Mouse (Mus musculus) adrenal gland, postnatal 10 days (tissue): ENCODE results near the gene Cgn. TPM values are rescaled to one million over a fixed set of nuclear protein-coding genes. Genes with fewer than 3 reads are reported as not detected.

Experiments
- DNase-seq: peaks from one replicate; pipeline ENCODE4 v3.0.0; 2021; ENCODE audit warnings: mixed read lengths
- long read RNA-seq, 2 experiments: library from polyadenylated mRNA; stranded (forward); transcript quantifications; one replicate each; pipeline ENCODE4 v2.0.0; 2021
- total RNA-seq, 2 experiments: library from RNA; stranded (reverse); gene quantifications; 2 replicates each; pipeline ENCODE4 v1.2.3; 2021

Gene Cgn
- 1 to 10 TPM; 3.1 to 4.6 TPM for total RNA-seq
- long read RNA-seq, experiment 1, full-length matches to known transcripts: 1 of 3 reads
- long read RNA-seq, experiment 1, partial matches to known transcripts: 0 of 3 reads
- long read RNA-seq, experiment 1, other reads (novel, unspliced or antisense): 2 of 3 reads
- long read RNA-seq, experiment 2, full-length matches to known transcripts: 2 of 5 reads
- long read RNA-seq, experiment 2, partial matches to known transcripts: 1 of 5 reads
- long read RNA-seq, experiment 2, other reads (novel, unspliced or antisense): 2 of 5 reads

DNA sequence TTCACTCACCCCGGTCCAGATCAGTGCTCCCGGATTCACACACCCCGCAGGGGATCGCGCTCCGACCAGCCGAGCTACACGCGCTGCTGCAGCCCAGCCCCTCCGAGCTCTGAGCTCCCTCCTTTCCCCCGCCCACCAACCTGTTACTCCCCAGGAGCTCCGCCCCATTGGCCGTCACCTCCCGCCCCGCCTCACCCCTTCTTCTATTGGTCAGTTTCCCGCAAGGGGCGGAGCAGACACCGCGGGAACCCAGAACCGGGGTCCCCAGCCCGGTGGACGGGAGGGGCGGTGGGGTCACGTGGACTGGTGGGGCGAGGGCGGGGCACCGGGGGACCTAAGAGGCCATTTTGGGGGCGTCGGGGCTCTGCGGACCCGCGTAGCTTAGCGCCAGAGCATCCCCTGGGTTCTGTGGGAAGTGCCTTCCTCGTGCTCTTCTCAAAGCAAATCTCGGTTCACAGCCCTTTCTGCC, at the start of gene Cgn:
TSS of gene Cgn (minus strand) at position 126 of the 469 bp plus-strand sequence.
- DNase-seq: peak; percentile 95

DNA sequence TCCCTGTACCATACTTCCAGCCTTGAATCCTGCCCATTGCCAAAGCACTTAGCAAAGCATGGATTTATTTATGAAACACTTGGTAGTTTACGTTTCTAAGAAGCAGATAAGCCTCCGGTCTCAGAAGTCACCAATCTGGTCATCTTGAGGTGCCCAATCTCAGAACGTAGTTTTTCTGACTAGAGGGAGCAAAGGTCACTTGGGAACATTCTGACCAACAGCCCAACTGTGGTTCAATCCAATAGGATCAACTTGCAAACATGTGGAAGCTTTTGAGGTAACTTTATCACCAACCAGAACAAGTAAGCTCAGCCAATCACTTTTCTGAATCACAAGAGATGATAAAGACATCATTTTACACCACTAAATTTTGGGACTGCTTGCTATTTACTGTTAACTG, 49.1 kb upstream of the Cgn start:
- no peak for DNase-seq

DNA sequence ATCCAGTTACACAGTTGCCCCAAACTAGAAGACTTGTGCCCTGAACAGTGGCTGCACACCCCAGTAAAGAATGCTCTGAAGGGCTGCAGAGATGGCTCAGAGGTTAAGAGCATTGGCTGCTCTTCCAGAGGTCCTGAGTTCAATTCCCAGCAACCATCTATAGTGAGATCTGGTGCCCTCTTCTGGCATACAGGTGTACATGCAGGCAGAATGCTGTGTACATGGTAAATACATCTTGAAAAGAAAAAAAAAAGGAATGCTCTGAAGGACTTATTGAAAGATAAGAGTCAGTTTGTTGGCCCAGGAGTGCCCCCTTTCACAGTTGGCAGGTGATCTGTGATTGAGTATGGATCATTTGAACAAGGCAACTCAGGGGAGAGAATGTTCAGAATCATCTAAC, 47.1 kb upstream of the Cgn start:
- DNase-seq: no peak

DNA sequence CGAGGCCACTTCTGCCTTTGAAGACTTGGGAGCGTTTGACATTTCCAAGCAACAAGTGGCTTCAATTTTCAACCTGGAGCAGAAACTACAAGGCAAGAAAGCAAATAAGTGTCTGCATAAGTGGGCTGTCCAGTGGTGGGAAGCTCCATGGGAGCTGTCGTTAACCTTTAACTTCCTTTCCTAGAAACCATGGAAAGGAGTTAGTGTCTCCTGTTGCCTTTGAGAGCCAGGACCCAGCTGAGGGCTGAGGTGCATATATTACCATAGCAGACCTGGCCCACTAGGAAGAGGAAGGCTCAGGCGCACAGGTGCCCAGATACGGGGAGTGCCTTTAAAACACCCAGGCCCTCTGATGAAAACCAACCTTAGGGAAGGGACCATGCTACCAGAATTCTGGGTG, 46.4 kb upstream of the Cgn start:
- DNase-seq: no peak

DNA sequence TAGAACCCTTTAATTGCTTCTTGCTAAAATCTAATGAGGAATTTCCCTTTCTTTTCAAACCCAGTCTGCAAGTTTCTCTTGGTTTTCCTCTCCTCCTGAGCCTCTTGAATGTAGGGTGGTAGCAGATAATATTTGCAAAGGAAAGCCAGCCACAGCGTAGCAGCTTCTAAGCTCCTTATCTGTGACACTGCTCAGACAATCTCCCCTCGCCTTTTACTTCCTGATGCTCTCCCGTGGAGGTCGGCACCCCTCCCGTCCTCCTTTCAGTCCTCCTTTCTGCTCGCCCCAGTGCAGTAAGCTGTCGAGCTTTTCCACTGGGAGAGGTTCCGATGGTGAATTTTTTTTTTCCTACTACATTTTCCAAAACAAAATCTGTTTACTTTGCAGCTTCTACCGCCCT, 45.8 kb upstream of the Cgn start:
- no peak for DNase-seq

DNA sequence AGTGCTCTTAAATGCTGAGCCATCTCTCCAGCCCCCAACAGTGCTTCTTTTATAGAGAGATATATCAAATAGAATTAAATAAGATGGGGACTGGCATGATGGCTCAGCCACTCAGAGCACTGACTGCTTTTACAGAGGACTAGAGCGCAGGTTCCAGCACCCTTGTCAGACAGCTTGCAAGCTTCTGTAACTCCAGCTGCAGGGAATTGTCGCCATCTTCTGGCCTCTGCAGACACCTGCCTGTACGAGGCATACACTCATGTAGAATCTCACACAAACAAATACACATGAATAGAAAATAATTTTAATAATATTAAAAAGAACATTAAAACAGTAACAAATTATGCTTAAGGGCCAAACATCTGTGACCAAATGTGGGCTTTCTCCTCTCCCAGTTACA, 37.8 kb upstream of the Cgn start:
- no peak for DNase-seq

DNA sequence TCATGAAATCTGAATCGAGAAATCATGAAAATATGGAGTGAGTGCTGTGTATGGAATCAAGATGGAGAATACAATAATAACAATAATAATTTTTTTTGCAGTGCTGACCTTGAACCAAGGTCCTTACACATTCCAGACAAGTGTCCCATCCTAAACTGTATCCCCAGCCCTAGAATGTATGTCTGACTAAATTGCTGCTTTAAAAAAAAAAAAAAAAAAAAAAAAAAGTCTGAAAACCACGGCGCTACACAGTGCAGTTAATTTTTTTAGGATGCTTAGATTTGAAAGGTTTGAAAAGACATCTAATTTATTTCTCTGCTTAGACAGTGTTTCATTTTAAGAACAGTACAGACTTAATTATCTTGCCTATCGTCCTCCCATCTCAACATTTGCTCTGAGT, 35.8 kb upstream of the Cgn start:
- no peak for DNase-seq

DNA sequence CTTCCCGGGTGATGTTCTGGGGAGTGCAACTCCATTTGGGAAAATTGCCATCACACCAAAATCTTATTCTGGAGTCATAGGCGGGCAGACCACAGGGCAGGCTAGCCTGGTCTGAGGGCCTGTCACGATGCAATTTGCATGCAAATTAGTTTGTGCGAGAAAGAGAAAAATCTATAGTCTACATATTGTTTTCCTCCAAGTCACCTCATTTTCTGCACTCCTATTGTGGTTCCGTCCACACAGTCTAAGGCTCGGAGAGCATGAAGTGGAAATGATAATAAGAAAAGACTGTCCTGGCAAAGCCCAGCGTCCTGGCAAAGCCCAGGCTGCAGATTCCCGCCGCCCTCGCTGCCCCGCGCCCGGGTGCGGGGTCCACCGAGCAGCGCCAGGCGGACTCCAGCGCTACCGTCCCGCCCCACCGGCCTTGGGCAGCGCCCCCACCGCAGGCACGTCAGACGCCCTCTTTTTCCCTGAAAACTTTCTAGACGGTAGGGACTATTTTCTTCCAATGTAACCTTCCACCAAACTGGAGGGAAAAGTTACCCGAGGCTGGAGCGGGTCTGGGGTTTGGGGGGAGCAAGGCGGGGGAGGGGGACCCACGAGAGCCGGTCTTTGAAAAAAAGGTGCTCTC, 34.8 kb upstream of the Cgn start:
- DNase-seq: peak; percentile 68

DNA sequence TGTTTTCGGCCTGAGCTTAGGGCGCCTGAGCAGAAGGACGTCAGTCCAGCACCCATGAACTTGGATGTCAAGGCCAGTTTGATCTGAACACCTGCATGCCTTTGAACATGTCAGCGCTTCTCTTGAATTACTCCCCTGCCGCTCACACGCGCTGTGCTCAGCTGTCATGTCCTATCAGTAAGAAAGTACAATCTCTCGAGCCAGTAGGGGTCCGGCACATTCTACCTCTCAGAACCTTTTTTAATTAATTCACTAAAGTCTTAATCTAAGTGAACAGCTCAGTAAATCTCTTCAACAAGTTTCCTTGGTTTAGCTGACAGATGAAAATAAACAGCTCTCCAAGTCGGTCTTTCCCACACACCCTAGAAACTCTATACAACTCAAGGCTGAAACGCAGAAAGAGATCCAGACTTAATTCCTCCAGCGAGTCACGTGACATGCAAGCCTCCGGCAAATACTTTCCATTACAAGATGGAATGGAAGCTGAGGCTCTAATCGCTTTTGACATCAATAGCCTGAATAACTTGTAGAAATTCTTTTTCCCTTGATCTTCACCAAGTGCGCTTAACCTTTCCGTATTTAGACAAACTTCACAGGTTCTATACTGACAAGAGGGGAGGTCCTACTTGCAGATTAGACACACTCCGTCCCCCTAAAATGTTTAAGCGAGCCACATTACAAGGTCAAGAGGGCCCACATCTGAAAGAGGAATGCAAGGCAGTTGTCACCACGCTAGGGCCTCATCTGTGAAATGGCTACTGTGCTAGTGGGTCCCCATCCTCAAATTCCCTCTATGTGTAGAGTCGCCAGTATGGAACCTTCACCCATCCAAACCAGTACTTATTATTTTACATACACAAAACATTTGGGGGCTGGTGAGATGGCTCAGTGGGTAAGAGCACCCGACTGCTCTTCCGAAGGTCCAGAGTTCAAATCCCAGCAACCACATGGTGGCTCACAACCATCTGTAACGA, 33.4 kb upstream of the Cgn start:
- no peak for DNase-seq

DNA sequence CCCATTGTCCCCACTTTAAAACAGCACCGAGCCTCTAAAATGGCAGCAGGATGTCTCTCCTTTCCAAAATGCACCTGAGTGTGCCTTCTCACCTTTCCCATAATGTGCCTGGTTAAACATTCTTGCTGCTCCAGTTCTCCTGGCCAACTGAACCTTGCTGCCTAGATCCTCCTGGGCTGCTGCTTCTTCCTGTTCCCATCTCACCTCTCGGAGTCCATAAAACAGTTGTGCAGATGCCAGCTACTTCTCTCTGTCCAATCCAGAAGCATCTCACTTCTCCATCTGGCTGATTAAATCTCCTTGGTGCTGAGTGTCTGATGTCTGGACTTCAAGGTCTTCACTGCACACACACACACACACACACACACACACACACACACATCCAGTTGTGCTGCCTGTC, 31.4 kb upstream of the Cgn start:
- DNase-seq: no peak

DNA sequence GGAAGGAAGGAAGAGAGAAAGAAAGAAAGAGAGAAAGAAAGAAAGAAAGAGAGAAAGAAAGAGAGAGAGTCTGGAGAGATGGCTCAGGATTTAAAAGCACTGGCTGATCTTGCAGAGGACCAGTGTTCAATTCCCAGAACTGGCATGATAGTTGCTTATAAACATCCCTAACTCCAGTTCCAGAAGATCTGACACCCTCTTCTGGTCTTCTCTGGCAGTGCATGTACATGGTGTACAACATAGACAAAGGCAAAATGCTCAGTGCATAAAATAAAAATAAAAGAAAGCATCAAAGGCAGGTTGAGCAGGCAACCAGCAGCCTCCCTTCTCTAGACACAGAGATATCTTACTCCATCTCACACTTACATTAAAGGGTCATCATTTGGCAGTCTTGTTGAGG, 29.3 kb upstream of the Cgn start:
- DNase-seq: no peak

DNA sequence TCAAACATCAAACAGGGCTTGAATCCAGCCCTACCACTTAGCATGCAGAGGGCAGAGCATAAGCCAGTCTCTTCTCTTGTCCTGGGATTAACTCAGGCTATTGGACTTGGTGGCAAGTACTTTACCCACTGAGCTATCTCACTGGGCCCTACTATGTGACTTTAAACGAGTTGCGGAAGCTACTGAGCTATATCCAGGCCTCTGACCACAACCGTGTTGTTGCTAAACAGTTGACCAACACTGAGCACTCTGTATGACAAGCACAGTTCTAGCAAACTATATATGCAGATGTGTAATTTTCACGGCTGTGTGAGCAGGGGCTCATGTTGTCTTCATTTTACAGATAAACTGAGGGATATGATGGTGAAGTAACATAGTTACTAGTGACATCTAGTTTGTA, 28.4 kb upstream of the Cgn start:
- DNase-seq: no peak

DNA sequence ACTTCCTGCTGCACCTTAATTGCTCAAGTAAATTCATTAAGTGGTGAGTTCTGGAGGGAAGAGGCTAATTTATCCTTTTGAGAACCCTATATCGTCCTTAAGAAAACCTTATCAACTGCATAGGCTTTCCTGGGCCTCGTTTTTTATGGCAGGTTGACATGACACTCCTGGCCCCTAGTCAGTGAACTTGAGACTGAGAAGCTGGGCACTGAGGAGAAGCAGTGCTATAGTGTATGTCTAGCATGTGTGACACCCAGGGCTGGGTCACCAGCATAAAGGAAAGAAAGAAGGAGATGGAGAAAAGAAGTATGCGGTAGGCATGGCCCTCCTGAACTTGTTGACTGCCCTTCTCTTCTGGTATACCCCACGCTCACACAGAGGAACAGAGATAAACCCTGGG, 27.8 kb upstream of the Cgn start:
- no peak for DNase-seq

DNA sequence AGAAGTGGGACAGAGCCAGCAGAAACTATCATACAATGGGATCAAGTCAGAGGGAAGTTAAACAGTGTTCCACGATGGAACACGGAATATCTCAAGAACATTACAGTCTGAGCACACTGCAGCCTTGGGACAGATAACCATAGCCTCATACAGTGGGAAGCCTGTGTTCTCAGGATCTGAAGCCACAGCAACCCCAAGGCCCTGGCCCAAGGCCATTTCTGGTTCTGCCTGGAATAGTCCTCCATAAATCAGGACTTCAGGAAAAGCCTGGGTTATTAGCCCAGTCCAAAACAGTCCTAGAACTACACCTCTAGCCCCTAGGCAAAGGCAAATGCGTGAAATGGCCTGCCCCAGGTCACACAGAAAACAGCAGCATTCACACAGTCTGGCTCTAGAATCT, 27.4 kb upstream of the Cgn start:
- peak; percentile 73 for DNase-seq

DNA sequence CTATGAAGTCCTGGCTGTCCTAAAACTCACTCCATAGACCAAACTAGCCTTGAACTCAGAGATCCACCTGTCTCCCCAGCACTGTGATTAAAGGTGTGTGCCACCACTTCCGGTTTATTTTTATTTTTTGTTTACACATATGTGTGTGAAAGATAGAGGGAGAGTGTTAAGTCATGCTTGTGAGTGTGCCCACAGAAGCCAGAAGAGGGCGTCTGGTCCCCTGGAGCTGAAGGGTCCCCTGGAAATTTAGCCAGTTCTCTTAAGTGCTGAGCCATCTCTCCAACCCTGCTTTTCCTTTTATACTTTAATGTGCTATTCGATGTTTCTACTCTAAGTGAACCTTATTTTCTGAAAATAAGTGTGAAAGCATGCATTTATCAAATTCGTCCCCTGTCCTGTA, 25.3 kb upstream of the Cgn start:
- no peak for DNase-seq

DNA sequence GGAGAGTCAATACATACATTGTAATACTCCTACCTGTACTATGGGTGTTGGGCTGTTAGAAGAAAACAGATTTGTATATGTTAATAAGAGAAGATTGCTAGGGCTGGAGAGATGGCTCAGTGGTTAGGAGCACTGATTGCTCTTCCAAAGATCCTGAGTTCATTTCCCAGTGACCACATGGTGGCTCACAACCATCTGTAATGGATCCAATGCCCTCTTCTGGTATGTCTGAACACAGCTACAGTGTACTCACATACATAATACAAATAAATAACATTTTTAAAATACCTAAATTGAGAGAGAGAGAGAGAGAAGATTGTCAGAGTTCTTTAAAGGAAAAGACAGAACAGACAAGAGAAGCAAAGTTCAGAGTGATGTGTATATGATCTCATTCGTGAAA, 22.0 kb upstream of the Cgn start:
- no peak for DNase-seq

DNA sequence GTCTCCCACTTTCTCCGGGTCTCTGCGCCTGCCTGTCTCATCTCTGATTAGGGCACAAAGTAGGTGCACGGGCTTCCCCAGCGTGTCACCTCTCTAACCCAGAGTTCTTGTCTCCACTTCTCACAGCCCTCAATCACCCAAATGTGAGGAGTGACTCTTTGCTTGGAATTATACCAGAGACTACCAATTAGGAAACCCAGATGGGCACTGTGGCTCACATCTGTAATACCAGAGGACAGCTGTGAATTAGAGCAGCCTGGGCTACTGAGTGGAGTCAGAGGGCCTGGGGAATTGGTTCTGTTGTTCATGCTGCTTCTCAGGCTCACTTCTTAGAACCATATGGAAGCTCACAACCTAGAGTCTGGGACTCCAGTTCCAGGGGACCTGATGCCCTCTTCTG, 18.7 kb upstream of the Cgn start:
- no peak for DNase-seq

DNA sequence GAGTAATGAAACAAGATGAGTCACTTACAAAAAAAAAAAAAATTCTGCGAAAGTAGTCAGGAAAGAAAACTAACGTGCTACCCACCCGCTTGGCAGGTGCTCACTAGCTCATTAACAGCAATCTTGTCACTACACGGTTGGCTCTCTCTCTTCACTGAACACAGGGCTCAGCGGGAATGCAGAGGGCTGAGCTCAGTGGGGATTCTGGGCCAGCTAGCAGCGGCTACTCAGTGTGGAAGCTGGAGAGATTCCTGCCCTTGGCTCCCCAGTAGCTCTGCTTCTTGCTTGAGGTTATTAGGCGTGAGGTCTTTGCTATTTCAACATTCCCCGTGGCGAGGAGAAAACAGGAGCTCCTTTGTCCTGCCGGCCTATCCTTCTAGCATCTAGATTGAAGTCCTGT, 17.9 kb upstream of the Cgn start:
- peak; percentile 36 for DNase-seq

DNA sequence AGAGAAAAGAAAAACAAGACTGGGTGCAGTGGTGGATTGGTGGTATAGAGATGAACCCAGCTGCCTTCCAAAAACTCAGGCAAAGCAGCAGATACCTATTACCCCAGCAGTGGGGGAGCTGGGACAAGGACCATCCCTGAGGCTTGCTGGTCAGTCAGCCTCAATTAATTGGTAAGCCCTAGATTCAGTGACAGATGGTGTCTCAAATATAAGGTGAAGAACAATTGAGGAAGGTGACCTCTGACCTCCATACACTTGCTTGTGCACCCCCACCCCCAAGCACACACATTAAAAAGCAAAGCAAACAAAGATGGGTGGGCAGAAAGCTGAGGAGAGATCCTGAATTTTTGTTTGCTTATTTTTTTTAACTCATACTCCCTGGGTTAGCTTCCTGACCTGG, 9.9 kb upstream of the Cgn start:
- no peak for DNase-seq

DNA sequence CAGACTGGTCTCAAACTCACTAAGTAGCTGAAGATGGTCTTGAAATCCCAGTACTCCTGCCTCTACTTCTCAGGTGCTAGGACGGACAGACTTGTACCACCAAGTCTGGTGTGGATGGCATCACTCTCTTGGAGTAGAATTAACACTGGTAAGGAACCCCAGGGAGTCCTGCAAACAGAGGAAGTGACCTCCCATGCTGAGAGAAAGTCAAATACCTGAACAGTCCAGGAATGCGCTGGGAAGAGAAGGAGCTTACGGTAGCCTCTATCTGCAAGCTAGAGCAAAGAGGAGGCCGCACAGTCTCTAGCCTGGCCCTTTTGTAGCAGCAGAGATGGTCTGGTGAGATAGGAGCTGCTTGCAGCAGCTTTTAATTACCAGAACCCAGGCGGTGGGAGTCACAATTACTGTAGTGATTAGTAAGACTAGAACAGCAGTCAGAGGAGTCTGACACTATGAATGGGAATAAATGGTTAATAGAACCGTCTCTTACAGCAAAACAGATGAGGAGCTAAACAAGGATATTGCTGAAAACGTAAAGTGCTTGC, 9.4 kb upstream of the Cgn start:
- no peak for DNase-seq

DNA sequence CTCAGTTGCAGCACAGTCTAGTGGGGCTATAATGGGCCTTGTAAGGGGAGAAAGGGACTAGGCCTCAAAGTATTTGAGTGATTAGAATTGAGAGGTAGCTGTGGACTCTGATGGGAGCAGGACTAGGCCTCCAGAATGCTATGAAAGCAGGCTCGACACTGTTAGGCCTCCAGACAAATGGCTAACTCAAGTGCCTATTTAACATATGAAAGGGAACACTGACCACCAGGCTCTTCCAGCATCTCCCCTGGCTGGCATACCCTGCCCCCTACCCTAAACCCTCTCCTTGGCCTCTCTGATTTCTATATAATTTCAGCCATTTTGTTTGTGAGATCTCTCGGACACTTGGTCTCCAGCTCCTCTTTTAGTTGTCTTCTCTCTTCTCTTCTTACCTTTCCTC, 8.1 kb upstream of the Cgn start:
- DNase-seq: no peak

DNA sequence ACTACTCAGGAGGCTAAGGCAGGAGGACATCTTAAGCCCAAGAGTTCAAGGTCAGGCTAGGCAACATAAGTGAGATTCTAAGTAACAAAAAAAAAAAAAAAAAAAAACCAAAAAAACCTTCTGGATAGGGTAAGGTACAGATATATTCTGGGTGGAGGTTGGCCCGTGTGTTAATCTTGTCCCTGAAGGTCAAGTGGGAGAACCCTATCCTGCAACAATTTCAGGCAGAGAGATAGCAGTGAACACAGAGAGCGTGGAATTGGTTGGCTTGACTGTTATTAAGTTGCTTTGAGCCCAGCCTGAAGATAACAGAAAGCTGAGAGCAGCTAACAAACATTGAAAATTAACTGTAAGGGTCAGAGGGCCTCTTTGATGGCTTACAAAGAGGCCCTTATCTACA, 7.4 kb upstream of the Cgn start:
- no peak for DNase-seq

DNA sequence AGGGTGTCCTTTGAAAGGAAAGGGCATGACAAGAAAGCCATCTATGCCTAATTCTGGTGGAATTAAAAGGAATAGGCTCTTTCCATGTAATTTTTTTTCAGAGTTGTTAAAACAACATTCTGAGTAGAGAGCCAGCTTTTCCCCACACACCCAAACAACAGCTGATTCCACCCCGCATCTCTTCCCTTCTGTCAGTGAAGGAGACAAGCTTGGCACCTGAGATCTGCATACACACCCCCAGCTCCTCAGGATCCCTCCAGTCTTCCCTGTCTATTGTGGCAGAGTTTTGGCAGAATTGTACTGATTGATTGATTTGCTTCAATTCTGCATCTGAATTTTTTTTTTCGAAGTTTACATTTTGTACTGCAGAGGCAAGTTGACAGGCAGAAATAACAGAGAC, 6.0 kb upstream of the Cgn start:
- no peak for DNase-seq
